Mouse (Mus musculus) stomach, postnatal 0 days (tissue): ENCODE data around the gene Cela3a.

Experiments
- CTCF ChIP-seq: IDR thresholded peaks from 2 replicates; pipeline ENCODE4 v1.5.1; 2016; ENCODE audit warnings: antibody characterized with exemption, low read depth, mild to moderate bottlenecking, moderate library complexity
- EP300 ChIP-seq: optimal IDR thresholded peaks from 2 replicates; pipeline ENCODE3; 2016; ENCODE audit warnings: antibody characterized with exemption

DNA sequence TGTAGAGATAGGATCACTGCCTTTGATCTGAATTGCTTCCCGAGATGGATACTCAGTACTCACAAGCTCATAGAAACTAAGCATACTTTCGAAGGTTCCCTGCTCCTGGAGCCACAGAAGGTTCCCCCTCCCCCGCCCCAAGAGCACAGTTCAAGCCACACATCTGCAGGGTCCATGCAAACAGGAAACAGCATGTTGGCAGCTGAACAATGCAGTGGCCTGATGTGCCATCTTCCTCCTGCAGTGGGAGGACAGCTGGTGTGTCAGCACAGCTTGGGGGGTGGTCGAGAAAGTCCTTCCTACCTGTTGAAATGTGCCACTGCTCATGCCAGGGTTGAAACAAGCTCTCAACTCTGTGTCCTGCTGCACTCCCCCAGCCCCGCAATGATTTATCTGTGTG lies 49.3 kb upstream of the Cela3a start:
- TF ChIP-seq EP300 (no peak), CTCF (no peak)
